Mouse (Mus musculus): Measurements from ENCODE around the gene Ctrb1. TPM values are rescaled to one million over a fixed set of nuclear protein-coding genes. Genes with fewer than 3 reads are reported as not detected.

The Ctrb1 gene
- polyA plus RNA-seq (2012; rRNA removed) = 4.0 and 6.1 TPM in 2 replicates

DNA sequence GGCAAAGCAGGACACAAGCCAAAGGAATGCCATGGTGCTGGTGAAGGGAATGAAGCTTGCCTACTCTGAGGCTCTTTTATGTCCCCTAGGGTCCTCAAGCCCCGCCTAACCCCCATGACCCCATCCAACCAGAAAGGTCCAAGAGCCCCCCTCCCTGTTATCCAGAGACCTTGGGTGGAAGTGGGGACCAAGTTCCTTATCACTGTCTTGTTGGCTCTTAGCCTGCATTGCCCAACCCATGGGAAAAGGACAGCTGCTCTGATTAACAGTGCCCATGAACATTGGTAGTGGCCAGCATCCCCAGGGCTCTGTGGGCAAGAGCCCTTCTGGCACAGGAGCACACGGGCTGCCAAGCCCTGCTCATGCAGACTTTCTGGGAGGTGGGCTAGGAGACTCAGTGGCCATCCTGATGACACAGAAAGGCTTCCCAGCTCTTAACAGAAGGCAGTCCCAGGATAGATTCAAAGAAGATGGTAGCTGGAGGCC, at the start of gene Ctrb1:
Ctrb1 (minus strand) TSS at position 51 of the 486 bp plus-strand sequence.
- 89% methylated on average over 2 of the region's 2 CpGs for WGBS
- no peak for DNase-seq (ENCODE audit: low read depth, low spot score)

DNA sequence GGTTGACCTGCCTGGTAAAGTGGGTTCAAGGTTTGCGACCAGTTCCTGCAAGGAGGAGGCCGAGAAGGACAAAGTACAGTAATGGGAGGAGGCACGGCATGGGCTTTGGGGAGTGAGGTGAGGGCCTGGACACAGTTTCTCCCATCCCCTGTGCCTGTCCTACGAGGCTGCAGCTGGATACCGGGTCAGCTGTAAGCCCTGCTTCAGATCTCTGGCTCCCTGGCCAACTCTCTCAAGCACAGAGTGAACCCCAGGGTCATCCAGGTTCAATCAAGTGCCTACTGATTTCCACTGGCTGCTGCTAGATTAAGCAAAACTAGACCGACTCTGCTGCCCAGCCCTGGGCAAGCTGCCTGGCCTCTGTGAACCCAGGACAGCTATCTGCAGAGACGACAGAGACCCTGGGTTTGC, 49.5 kb upstream of the Ctrb1 start:
- no peak for DNase-seq (ENCODE audit: low read depth, low spot score)
- WGBS = 24% methylated on average over 7 of the region's 7 CpGs

DNA sequence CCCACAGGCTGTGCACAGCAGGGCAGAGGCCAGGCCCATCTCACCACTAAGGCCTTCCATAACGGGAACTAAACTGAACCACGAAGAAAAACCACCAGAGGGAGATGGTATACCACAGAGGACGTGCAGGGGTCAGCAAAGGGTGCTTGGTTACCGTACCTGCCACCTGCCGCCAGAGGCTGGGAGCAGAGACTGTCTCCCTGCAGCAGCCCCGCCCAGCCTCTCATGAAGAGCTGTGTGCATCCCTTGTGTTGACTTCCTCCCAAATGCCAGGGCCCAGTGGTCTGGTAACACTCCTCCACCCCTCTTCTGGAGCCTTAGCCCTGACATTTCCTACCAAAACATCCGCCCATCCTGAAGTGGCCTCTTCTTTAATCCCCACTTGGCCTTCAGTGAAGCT, 48.8 kb upstream of the Ctrb1 start:
- WGBS = 27% methylated on average over 7 of the region's 7 CpGs
- DNase-seq (ENCODE audit: low read depth, low spot score) = no peak

- 63% methylated on average over 6 of the region's 6 CpGs for WGBS
- no peak for DNase-seq (ENCODE audit: low read depth, low spot score)
Measured at GRCm38 (mm10) chr8:111738867-111739266, 48.1 kb upstream of the Ctrb1 start.

DNA sequence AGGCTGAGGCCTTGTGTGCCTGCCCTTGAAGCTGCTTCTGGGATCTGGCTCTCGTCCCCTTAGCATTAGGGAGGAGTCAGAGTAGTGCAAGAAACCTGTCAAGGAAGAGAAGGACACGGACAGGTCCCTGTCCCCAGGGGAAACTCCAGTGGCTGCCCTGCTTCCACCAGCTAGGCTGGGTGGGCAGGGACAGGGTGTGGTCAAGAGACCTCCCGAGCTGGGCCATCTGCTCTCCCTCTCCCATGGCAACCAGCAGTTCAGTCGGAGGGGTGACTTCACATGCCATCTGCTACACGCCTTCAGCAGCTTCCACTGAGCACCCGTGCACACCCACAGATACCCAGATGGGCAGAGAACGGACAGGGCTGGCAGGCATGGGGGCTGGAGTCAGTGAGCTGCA, 45.5 kb upstream of the Ctrb1 start:
- DNase-seq (ENCODE audit: low read depth, low spot score) = no peak
- 41% methylated on average over 7 of the region's 7 CpGs for WGBS

GRCm38 (mm10) chr8:111735791-111736190, 45.0 kb upstream of the Ctrb1 start:
- DNase-seq (ENCODE audit: low read depth, low spot score) = no peak
- 81% methylated on average over 4 of the region's 4 CpGs for WGBS

DNA sequence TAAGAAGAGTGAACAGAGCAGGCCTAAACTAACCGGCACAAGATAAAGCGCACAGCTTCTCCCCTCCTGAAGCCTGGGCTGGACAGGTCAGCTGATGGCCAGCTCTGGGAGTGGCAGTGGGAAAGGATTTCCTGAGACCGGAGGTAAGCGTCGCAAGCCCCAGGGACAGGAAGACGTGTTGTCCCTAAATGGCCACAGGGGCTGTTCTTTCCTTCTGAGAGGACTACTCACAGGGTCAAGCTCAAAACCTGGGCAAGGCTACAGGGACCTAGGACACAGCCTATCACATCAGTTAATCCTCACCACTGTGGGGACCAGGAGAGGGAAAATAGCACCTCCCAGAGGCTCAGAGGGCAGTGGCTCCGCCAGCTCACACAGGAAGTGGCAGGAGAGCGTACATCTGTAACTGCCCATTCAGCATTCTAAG, 44.5 kb upstream of the Ctrb1 start:
- no peak for DNase-seq (ENCODE audit: low read depth, low spot score)
- 77% methylated on average over 8 of the region's 8 CpGs for WGBS

- WGBS = 43% methylated on average over 6 of the region's 6 CpGs
- DNase-seq (ENCODE audit: low read depth, low spot score) = no peak
Measured at GRCm38 (mm10) chr8:111734244-111734960, 43.6 kb upstream of the Ctrb1 start.

DNA sequence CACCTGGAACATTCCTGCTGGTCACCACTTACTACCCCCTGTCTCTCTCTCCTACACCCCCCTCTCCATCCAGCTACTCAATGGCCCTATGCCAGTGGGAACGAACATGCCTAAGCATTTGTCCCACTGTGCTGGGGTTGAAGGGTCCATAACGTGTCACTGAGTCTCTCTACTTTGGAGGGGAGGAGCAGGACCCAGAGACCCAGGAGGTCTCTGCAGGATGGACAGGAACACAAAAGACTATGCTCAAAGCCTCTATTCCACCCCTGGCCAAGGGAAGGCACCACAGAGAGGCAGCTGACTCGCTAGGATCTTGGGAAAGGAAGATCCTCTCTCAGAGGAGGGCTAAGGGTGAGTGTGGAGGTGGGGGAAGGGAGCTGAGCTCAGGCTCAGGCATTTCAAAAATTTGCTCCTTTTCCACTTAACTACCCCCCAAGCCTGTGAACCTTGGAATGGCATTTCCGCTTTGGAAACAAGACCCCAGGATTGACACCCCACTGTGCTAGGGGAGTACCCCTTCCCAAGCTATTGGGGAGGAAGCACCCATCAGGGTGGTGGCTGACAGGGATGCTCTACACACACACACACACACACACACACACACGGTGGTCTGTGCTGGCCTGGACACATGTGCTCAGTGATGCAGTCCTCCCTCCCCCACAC, 42.9 kb upstream of the Ctrb1 start:
- no peak for DNase-seq (ENCODE audit: low read depth, low spot score)
- WGBS = 60% methylated on average over 5 of the region's 5 CpGs

DNA sequence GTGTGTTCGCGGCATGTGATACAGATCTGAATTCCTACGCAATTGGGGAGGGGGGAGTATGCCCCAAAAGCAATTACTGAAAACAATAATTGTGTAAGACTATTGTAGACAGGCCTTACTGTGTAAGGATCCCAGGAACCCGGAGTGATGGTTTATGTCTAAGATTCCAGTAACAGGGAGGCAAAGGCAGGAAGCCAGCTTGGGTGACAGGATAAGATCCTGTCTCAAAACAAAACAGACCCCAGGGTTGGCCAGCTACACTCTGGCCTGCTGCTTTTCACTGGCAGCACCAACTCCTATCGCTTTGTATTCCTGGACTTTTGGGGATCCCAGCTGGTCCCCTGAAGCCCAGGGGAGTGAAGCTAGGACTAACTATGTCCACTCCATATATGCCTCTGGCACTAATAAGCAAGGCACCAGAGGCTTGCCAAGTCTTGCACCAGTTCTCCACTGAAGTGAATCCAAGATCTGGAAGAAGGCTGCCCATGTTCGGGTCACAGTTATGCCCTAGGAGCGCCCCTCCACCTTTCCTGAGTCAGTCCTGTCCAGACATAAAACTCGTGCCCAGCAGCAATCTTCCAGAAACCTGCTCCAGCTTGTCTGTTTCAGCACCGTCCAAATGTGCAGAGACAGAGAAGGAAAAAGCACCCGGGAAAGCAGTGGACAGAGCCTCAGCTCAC, 41.7 kb upstream of the Ctrb1 start:
- no peak for DNase-seq (ENCODE audit: low read depth, low spot score)
- 22% methylated on average over 10 of the region's 10 CpGs for WGBS

DNA sequence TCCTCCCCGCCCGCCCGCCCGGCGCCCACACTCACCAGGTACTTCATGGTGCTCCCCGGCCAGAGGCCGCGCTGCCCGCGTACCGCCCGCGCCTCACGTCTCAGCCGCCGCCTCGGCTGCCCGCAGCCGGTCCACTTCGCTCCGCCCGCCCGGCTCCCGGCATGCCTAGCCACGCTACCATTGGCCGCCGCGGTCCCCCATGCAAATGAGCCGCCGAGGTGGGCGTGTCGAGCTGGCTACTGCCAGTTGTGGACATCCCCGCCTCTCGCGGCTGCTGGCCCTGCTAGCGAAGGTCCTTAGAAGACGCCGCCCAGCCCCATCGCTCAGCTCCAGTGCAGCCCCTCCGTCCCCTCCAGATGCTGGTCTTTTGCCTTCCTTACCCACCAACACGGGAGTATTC, 41.2 kb upstream of the Ctrb1 start:
- WGBS = under 1% methylated on average over 40 of the region's 41 CpGs
- peak; percentile 81 for DNase-seq (ENCODE audit: low read depth, low spot score)

DNA sequence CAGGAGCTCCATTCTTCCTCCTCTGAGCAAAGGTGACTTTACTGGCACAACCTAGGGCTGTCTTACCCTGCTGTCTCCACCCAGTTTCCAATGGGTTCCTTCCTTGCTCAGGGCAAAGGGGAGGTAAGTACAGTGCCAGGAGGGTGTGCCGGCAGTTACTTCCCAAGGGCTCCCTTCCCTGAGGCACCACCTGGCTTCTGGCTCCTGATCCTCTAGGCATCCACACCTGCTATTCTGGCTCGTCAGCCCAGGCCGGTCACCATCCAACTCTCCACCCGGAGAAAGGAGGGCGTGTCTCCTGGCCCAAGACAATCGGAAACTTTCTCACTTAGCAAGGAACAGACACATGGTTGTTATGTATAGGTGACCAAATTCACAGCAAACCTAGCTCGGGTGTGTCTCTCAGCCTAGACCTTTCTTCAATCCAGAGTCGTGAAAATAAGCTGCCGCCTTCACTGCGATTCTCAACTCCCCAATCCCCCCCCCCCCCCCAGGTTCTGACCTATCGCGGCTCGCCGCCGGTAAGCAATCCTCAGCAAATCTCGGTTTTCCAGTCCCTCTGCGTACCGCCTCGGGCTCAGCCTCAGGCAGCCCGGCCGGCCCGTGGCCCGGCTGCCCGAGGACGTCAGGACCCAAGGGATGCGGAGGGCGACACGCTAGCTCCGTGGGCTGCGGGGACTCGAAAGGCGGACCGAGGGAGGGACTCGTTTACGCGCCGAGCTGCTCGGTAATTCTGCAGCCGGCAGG, 40.6 kb upstream of the Ctrb1 start:
- peak; percentile 95 for DNase-seq (ENCODE audit: low read depth, low spot score)
- under 1% methylated on average over 39 of the region's 39 CpGs for WGBS

DNA sequence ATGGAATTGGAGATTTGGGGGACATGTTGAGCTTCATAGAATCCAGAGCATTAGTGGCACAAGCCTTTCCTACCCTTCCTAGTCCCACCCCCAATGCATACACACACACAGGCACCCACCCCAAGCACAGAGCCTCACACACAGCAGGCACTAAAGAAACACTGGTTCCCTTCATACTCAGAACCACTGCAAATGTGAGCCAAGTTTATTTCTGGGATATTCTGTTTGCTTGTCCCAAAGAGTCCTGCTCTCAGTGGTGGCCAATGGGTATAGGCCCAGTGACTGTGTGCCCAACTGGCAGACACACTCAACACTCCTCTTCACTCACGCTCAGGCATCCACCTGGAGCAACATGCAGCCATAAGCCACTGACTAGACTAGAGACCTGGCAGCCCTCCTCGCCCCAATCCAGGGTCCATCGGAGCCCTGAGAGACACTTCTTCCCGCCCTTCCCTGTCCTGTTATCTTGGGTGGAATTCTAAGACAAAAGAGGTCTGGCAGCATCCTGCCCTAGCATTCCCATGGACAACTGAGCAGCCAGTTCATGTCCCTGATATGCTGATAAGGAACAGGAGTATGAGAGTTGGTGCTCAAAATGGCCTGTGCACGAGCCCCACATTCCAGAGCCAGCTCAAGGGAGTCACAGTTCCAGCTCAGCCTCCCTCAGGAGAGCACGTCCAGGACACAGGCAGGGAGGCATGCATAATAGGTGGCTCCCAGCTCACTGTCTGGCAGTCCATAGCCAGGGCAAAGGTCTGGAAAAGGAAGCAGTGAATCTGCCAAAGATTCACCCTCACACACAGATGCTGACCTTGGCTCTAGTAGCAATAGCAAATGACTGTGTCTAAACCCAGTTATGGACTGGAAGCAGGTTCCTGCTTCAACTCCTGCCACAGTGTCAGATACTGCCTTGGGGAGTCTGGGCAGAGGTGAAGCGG, 38.7 kb upstream of the Ctrb1 start:
- WGBS = 27% methylated on average over 7 of the region's 7 CpGs
- no peak for DNase-seq (ENCODE audit: low read depth, low spot score)

DNA sequence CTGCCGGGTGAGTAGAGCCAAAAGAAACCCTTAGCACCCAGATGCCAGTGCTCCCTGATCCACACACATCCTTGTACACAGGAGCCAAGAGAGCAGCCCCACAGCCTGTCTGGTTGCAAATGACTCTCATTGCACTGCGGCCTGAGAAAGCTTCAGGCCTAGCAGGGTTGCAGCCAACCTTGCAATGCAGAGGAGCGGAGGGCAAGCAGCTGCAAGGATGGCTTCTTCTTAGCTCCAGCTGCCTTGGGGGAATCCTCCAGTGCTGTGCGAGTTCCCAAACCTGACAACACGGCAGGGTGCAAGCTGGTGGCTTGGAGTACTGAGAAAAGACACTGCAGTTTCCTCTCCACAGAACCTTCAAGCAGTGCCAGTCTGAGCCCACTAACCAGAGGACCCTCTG, 37.7 kb upstream of the Ctrb1 start:
- WGBS = 67% methylated on average over 5 of the region's 5 CpGs
- DNase-seq (ENCODE audit: low read depth, low spot score) = no peak

DNA sequence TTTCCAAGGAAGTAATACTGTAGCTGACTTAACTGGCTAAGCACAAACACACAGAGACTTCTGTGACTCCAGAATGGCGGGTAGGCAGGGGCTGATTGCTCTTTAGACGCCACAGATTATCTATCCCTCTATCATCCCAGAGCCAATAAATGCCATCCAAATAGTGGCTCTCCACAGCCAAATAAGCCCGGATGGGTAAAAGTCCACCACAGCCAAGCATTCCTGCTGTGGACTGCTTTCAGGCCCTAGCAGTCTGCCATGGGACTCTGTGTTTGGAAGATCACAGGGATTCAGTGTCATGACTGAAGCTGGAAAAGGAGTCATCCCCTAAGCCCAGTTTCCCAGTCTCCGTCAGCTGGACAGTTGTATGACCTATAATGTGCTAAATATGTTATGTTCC, 36.7 kb upstream of the Ctrb1 start:
- WGBS = 40% methylated on average over 4 of the region's 4 CpGs
- no peak for DNase-seq (ENCODE audit: low read depth, low spot score)

DNA sequence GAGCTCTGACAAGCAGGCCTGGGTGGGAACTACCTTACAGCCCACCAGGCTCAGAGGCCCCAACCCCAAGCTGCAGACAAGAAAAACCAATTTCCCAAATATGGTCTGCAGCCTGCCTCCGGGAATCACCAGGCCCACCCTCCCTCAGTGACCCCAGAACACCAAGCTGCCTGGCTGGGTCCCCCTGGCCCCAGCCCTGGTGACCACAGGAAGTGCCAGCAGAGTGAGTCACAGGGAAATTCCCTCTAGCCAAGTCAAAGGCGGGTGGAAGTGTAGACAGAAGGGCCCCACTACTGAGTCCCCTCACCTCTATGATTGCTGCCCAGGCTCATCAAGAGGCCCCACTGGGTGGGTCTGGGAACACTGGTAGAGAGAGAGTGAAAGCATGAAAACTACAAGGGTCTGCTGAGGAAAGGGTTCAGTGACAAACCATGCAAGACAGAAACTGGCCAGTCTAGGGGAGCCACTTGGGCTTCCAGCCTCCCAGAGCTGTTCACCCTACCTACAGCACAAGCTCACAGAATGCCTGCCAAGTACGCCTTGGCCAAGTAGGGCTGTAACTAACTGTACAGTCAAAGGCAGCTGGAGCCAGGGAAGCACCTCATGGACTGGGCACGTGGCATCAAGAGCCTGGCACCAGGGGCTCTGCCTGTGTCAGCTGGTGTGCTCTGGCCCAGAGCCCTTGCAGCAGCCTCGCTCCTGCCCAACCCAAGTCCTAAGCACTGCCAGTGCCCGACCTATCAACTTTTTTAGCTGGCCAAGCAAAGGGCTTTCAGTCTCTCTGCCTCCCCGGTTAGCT, 35.5 kb upstream of the Ctrb1 start:
- no peak for DNase-seq (ENCODE audit: low read depth, low spot score)

DNA sequence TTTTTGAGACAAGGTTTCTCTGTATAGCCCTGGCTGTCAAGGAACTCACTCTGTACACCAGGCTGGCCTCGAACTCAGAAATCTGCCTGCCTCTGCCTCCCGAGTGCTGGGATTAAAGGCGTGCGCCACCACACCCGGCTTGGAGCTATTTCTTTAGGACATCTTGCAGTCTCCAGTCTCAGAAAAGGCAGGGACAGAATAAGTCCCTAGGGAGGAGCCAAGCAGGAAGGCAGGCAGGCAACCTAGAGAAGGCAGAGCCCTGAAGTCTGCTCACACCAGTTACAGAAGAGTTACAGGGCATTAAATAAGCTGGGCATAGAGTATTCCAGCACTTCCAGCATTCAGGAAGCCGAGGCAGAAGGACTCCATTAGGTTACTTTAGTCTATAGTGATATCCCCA, 34.5 kb upstream of the Ctrb1 start:
- WGBS = 72% methylated on average over 6 of the region's 6 CpGs
- no peak for DNase-seq (ENCODE audit: low read depth, low spot score)

More for the DNA sequence above, 35.5 kb upstream of the Ctrb1 start:
- 10% methylated on average over 7 of the region's 7 CpGs for WGBS

DNA sequence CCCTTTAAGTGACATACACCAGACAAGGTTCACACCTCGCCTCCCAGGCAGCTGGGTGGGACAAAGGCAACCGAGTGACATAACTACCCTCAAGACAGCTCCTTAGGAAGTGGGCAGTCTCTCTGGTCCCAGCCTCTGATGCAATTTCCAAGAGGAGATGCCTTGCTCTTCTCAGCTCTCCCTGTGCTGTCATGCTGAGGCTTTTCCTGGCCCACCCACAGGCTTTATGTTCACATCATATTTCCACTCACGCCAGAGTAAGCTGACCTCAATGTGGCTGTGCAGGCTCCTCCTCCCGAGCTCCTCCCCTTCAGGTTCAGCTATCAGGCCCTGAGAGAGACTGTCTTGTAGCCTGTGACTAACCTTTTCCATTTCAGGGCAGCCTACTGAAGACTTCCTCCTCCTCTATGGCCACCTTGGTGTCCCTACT, 29.3 kb upstream of the Ctrb1 start:
- no peak for DNase-seq (ENCODE audit: low read depth, low spot score)
- 47% methylated on average over 4 of the region's 4 CpGs for WGBS

Measured in large intestine, adult 2 months (tissue).